Mouse (Mus musculus): ENCODE measurements around the gene Lrrc43. TPM values are rescaled to one million over a fixed set of nuclear protein-coding genes. Genes with fewer than 3 reads are reported as not detected.

Gene Lrrc43
- not detected in 2 replicates for polyA plus RNA-seq (2012; ENCODE audit: insufficient read depth, insufficient read length, missing spikeins)

DNA sequence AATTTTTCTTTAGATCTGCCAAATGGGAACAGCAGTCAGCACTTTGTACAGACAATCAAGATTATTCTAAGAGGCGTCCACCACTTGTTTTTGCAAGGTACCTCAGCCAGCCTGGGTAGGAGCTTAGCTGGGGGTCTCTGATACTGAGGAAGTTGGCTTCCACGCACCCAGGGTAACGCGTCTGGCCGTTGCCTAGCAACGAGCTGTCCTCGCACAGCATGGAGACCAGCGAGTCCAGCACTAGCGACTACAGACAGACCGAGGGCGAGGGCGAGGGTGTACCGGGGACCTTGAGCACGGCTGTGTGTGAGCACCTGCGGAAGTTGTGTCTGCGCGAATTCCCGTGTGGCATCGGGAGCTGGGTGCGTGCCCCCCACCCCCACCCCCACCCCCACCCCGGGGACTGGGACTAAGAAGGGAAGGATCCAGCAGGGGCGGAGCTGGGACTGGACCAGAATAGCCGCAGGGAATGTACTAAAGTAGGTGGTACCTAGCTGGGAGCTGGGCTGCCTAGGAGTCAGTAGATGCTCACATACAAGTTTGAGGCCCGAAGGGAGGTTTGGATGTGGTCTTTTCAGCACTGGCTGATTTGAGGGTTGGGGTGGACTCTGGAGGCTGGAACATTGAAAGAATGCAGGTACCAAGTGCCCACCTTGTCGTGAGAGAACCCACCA is at the start of gene Lrrc43, which contains the start of gene Il31:
Lrrc43 (plus strand) TSS at position 194 of the 674 bp plus-strand sequence.
Il31 (minus strand) TSS at position 378 of the 674 bp plus-strand sequence.
- Histone ChIP-seq H3K4me1 (ENCODE audit: control insufficient read depth, insufficient read depth, insufficient read length, low read length) (peaks cover 11% of the 10 kb centered on the region), H3K4me3 (ENCODE audit: insufficient read depth, low read depth, low read length) (no peak within 1 kb of the TSS), H3K27ac (replicated peaks; ENCODE audit: low read depth, low read length) (peak within 1 kb of the TSS; percentile 40; the same call in 1 of the 2 replicates)

- Histone ChIP-seq H3K4me1 (ENCODE audit: control insufficient read depth, insufficient read depth, insufficient read length, low read length) (peaks cover 6% of the 10 kb centered on the region), H3K27ac (replicated peaks; ENCODE audit: low read depth, low read length) (no peak overlapping the region), H3K4me3 (ENCODE audit: insufficient read depth, low read depth, low read length) (no peak overlapping the region)
These were observed 49.8 kb upstream of the Lrrc43 start for GRCm38 (mm10) chr5:123439312-123439711.

- no peak overlapping the region for H3K27ac ChIP-seq (replicated peaks; ENCODE audit: low read depth, low read length)
- H3K4me1 ChIP-seq (ENCODE audit: control insufficient read depth, insufficient read depth, insufficient read length, low read length), result peaks cover 5% of the 10 kb centered on the region; the same call in 1 of the 2 replicates
- no peak overlapping the region for H3K4me3 ChIP-seq (ENCODE audit: insufficient read depth, low read depth, low read length)
These were observed 49.2 kb upstream of the Lrrc43 start for GRCm38 (mm10) chr5:123439941-123440340.

DNA sequence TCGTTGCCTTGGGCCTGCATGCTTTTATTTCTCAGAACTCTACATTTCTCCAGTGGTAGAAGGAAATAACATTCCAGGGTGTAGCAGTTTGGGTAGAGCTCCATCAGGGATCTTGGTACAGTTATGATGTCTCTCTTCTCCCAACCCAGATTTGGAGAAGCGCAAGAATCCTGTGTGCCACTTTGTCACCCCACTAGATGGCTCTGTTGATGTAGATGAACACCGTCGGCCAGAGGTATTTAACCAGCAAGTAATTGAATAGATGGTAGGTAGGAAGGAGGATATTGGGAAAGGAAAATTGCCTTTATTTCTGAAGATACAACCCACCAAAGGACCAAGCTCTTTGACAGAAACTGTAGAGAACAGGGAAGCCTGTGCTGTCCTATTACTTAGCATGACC is 48.4 kb upstream of the Lrrc43 start:
- no peak overlapping the region for H3K4me3 ChIP-seq (ENCODE audit: insufficient read depth, low read depth, low read length)
- no peak overlapping the region for H3K27ac ChIP-seq (replicated peaks; ENCODE audit: low read depth, low read length)
- peaks cover 4% of the 10 kb centered on the region; the same call in 1 of the 2 replicates for H3K4me1 ChIP-seq (ENCODE audit: control insufficient read depth, insufficient read depth, insufficient read length, low read length)

DNA sequence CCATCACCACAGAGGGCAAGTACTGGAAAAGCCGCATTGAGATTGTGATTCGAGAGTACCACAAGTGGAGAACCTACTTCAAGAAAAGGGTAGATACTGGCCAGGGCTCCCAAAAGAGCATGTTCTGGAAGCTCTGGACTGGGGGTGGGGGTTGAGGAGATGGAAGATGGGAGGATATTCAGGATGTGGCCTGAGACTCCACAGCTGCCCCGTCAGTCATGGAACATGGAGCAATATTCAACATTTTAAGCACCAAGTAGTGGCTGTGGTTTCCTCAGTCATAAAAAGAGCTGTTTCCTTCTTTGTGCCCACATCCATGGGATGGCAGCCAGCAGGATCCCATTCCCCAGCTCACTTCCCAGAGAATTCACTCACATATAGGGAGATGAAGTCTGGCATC is 46.8 kb upstream of the Lrrc43 start:
- Histone ChIP-seq H3K4me3 (ENCODE audit: insufficient read depth, low read depth, low read length) (no peak overlapping the region), H3K4me1 (ENCODE audit: control insufficient read depth, insufficient read depth, insufficient read length, low read length) (no peaks in the 10 kb centered on the region), H3K27ac (replicated peaks; ENCODE audit: low read depth, low read length) (no peak overlapping the region)

DNA sequence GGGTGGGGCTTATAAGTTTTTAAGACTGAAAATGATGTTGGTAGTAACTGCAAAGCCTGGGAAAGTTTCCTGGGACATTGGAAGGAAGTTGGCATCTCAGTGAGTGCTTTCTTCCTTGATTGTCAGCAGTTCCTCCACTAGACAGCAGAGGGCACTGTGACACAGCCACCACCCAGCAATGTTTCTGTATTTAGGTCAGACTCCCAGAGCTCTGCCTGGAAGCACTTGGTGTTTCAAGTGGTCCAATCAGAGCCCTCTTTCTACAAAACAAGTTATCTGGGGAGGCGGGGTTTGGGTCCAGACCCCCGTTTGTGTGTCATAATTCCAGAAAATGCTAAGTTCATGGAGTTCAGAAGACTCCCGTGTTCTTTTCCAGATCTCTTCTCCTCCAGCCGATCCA is 45.0 kb upstream of the Lrrc43 start:
- Histone ChIP-seq H3K27ac (replicated peaks; ENCODE audit: low read depth, low read length) (no peak overlapping the region), H3K4me1 (ENCODE audit: control insufficient read depth, insufficient read depth, insufficient read length, low read length) (no peaks in the 10 kb centered on the region), H3K4me3 (ENCODE audit: insufficient read depth, low read depth, low read length) (no peak overlapping the region)

DNA sequence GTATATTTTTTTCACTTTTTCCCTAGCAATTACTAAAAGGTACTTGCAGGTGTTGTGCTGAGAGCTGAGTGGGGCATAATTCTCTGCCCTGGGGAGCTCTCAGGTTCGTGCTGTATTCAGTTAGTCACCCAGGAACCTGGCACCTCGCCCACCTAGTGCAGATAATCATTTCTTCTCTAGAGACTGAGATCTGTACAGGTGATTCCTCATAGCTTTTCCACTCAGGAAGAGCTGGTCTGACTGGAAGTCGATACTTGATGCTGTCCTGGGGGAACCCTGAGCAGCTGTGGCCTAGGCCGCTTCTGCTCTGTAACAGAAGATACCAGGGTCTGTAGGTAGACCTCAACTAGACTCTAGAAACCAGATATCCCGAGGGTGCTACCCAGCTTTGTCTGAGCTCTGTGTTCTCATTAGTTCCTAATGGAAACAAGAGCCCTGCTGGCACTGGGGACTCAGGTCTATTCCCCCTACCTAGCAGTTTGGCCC is 44.2 kb upstream of the Lrrc43 start:
- Histone ChIP-seq H3K4me1 (ENCODE audit: control insufficient read depth, insufficient read depth, insufficient read length, low read length) (no peaks in the 10 kb centered on the region), H3K4me3 (ENCODE audit: insufficient read depth, low read depth, low read length) (no peak overlapping the region), H3K27ac (replicated peaks; ENCODE audit: low read depth, low read length) (no peak overlapping the region)

GRCm38 (mm10) chr5:123451886-123452285 is 37.2 kb upstream of the Lrrc43 start:
- Histone ChIP-seq H3K4me1 (ENCODE audit: control insufficient read depth, insufficient read depth, insufficient read length, low read length) (no peaks in the 10 kb centered on the region; the same call in 1 of the 2 replicates), H3K27ac (replicated peaks; ENCODE audit: low read depth, low read length) (no peak overlapping the region), H3K4me3 (ENCODE audit: insufficient read depth, low read depth, low read length) (no peak overlapping the region)

DNA sequence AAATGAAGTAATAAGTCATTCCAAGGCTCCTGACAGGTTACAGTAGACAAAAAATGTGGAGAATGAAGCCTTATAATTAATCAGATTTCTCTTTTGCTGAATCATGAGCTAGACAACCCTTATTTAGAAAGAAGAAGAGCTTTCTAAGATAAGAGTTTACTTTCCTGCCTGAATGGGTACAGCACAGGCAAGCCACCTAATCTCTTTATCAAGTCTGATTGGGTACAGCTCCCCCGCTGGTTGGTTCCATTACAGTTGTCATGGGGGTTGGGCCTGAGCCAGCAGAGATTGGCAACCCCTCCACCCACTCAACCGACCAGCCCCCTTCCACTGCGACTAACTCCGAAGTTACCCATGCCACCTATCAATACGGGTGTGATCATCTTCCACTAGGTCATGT is 27.7 kb upstream of the Lrrc43 start:
- H3K4me1 ChIP-seq (ENCODE audit: control insufficient read depth, insufficient read depth, insufficient read length, low read length), result no peaks in the 10 kb centered on the region; the same call in 1 of the 2 replicates
- H3K27ac ChIP-seq (replicated peaks; ENCODE audit: low read depth, low read length), result no peak overlapping the region
- no peak overlapping the region for H3K4me3 ChIP-seq (ENCODE audit: insufficient read depth, low read depth, low read length)

DNA sequence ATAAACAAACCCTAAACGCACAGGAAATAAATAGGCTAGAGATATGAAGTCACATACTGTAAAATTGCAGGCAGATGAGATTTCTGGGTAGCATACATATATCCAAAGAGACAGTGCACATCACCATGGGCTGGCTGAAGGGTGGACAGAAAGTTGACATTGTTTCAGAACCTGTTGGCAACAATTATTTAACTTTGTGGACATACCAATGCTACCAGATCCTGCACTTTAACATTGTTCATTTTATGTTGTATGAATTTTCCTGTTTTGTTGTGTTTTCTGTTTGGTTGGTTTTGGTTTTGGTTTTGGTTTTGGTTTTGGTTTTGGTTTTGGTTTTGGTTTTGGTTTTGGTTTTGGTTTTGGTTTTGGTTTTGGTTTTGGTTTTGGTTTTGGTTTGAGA is 24.5 kb upstream of the Lrrc43 start:
- Histone ChIP-seq H3K4me1 (ENCODE audit: control insufficient read depth, insufficient read depth, insufficient read length, low read length) (no peaks in the 10 kb centered on the region), H3K27ac (replicated peaks; ENCODE audit: low read depth, low read length) (no peak overlapping the region)

GRCm38 (mm10) chr5:123470784-123471400 is 18.2 kb upstream of the Lrrc43 start:
- Histone ChIP-seq H3K4me1 (ENCODE audit: control insufficient read depth, insufficient read depth, insufficient read length, low read length) (0 out of 2 replicates have a peak, but pooled peaks cover 4% of the 10 kb centered on the region), H3K27ac (replicated peaks; ENCODE audit: low read depth, low read length) (no peak overlapping the region), H3K4me3 (ENCODE audit: insufficient read depth, low read depth, low read length) (peak overlapping the region; percentile 28)

More for the DNA sequence above, 24.5 kb upstream of the Lrrc43 start:
- H3K4me3 ChIP-seq (ENCODE audit: insufficient read depth, low read depth, low read length), result no peak overlapping the region

DNA sequence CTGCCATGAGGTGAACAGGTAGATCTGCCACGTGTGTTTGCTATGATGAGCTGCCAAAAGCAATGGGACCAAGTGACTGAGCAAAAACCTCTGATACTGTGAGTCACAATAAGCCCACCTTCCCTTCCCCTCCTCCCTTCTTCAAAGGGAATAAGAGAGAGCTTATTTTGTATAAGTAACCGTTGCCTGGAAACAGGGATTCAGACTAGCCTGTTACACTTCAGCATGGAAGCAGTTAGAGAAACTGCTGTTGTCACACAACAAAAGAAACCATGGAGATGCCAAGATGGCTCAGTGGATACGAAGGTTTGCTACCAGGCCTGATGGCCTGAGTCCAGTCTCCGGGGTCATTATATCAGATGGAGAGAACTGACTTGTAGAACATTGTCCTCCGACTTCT is 15.3 kb upstream of the Lrrc43 start:
- H3K4me1 ChIP-seq (ENCODE audit: control insufficient read depth, insufficient read depth, insufficient read length, low read length), result 0 out of 2 replicates have a peak, but pooled peaks cover 4% of the 10 kb centered on the region
- no peak overlapping the region for H3K4me3 ChIP-seq (ENCODE audit: insufficient read depth, low read depth, low read length)
- no peak overlapping the region for H3K27ac ChIP-seq (replicated peaks; ENCODE audit: low read depth, low read length)

DNA sequence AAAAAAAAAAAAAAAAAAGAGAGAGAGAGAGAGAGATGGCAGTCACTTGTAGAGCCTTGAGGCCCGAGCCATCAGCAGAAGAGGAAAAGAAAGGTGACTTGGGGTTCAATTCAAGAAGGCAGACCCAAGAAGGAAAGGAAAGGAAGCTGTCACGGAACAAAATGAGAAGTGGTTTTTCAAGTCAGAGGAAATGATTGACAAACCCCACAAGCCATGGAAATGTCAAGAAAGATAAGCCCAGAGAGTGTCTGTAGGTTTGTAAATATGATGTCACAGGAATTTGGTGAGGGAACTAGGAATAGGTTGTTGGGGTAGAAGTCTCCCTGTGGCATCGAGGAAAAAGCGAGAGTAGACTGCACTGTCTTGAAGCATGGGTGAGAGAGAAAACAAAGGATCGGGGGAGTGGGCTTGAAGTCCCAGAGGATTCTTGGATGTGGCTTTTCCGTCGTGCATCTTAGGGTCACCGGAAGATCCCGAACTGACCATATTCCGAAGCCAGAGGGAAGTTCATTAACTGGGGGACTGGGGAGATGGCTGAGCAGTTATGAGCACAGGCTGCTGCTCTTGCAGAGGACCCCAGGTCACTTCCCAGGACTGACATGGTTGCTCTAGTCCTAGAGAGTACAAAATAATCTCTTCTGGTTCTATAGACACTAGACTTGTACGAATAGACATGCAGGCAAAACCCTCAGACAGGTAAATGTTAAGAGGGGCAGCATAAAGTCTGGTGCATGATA is 1.3 kb upstream of the Lrrc43 start:
- Histone ChIP-seq H3K27ac (replicated peaks; ENCODE audit: low read depth, low read length) (no peak overlapping the region), H3K4me1 (ENCODE audit: control insufficient read depth, insufficient read depth, insufficient read length, low read length) (peaks cover 11% of the 10 kb centered on the region), H3K4me3 (ENCODE audit: insufficient read depth, low read depth, low read length) (no peak overlapping the region)

DNA sequence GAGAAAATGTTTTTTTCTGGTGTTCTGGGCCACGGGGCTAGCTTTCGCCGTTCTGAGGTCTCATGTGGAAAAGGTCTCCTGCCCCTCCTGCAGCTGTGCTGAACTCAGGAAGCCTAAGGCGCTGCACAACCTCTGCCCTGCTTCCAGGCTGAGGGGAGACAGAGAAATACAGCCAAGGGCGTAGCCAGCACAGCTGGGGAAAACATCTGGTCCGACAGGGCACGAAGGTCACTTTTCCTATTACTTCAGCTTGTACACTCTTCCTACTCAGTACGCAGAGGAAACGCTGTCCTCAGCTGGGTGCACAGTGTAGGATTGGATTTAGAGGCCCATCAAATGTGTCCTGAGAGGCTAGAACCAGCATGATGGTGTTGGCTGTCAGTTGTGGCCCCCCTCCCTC is 830 bp downstream of the Lrrc43 start:
- Histone ChIP-seq H3K4me1 (ENCODE audit: control insufficient read depth, insufficient read depth, insufficient read length, low read length) (peaks cover 11% of the 10 kb centered on the region), H3K27ac (replicated peaks; ENCODE audit: low read depth, low read length) (peak overlapping the region; percentile 40; the same call in 1 of the 2 replicates), H3K4me3 (ENCODE audit: insufficient read depth, low read depth, low read length) (no peak overlapping the region)

- Histone ChIP-seq H3K4me3 (ENCODE audit: insufficient read depth, low read depth, low read length) (no peak overlapping the region), H3K4me1 (ENCODE audit: control insufficient read depth, insufficient read depth, insufficient read length, low read length) (0 out of 2 replicates have a peak, but pooled peaks cover 3% of the 10 kb centered on the region), H3K27ac (replicated peaks; ENCODE audit: low read depth, low read length) (no peak overlapping the region)
These were observed 10.6 kb downstream of the Lrrc43 start for GRCm38 (mm10) chr5:123499717-123500116.

Data from brown adipose tissue, adult 24 weeks (tissue).